Mouse (Mus musculus): Measurements from ENCODE around the gene Ubxn10. TPM values are rescaled to one million over a fixed set of nuclear protein-coding genes. Genes with fewer than 3 reads are reported as not detected.

The Ubxn10 gene
- polyA plus RNA-seq, 1 experiment, result 1.0 TPM

GRCm38 (mm10) chr4:138755439-138755838 is 18.5 kb upstream of the Ubxn10 start:
- Histone ChIP-seq H3K9ac (ENCODE audit: low read depth, poor library complexity, severe bottlenecking) (no peak overlapping the region), H3K4me1 (ENCODE audit: control insufficient read depth, insufficient read depth, low read length) (peaks cover 4% of the 10 kb centered on the region), H3K27ac (ENCODE audit: insufficient read depth, low read length) (no peak overlapping the region), H3K9me3 (replicated peaks; ENCODE audit: control insufficient read depth, insufficient read depth, low read length, poor library complexity, severe bottlenecking) (no peaks in the 10 kb centered on the region), H3K4me3 (ENCODE audit: low read depth, low read length) (no peak overlapping the region), H3K36me3 (ENCODE audit: control insufficient read depth, insufficient read depth, low read length, poor library complexity, severe bottlenecking) (no peaks in the 10 kb centered on the region), H3K27me3 (ENCODE audit: control insufficient read depth, insufficient read depth, low read length, poor library complexity, severe bottlenecking) (no peaks in the 10 kb centered on the region)
- TF ChIP-seq EP300 (IDR thresholded peaks at IDR 0.05; ENCODE audit: insufficient read depth, low read depth, low read length), result no peak

- H3K36me3 ChIP-seq (ENCODE audit: control insufficient read depth, insufficient read depth, low read length, poor library complexity, severe bottlenecking), result no peaks in the 10 kb centered on the region
- TF ChIP-seq CTCF (IDR thresholded peaks at IDR 0.05; ENCODE audit: low read depth, low read length), result no peak
- TF ChIP-seq POLR2A (IDR thresholded peaks at IDR 0.05; ENCODE audit: insufficient read depth, low read length), result no peak
- H3K4me3 ChIP-seq (ENCODE audit: low read depth, low read length), result no peak overlapping the region
- H3K27ac ChIP-seq (ENCODE audit: insufficient read depth, low read length), result no peak overlapping the region
- no peaks in the 10 kb centered on the region for H3K27me3 ChIP-seq (ENCODE audit: control insufficient read depth, insufficient read depth, low read length, poor library complexity, severe bottlenecking)
- H3K9ac ChIP-seq (ENCODE audit: low read depth, poor library complexity, severe bottlenecking), result no peak overlapping the region
- no peaks in the 10 kb centered on the region for H3K9me3 ChIP-seq (replicated peaks; ENCODE audit: control insufficient read depth, insufficient read depth, low read length, poor library complexity, severe bottlenecking)
- peaks cover 3% of the 10 kb centered on the region for H3K4me1 ChIP-seq (ENCODE audit: control insufficient read depth, insufficient read depth, low read length)
Observed at GRCm38 (mm10) chr4:138754432-138754831, 17.5 kb upstream of the Ubxn10 start.

GRCm38 (mm10) chr4:138753608-138754007 is 16.6 kb upstream of the Ubxn10 start:
- Histone ChIP-seq H3K4me3 (ENCODE audit: low read depth, low read length) (no peak overlapping the region), H3K27ac (ENCODE audit: insufficient read depth, low read length) (no peak overlapping the region), H3K36me3 (ENCODE audit: control insufficient read depth, insufficient read depth, low read length, poor library complexity, severe bottlenecking) (no peaks in the 10 kb centered on the region), H3K4me1 (ENCODE audit: control insufficient read depth, insufficient read depth, low read length) (peaks cover 3% of the 10 kb centered on the region), H3K9ac (ENCODE audit: low read depth, poor library complexity, severe bottlenecking) (no peak overlapping the region), H3K27me3 (ENCODE audit: control insufficient read depth, insufficient read depth, low read length, poor library complexity, severe bottlenecking) (no peaks in the 10 kb centered on the region), H3K9me3 (replicated peaks; ENCODE audit: control insufficient read depth, insufficient read depth, low read length, poor library complexity, severe bottlenecking) (no peaks in the 10 kb centered on the region)
- TF ChIP-seq CTCF (IDR thresholded peaks at IDR 0.05; ENCODE audit: low read depth, low read length) (no peak), EP300 (IDR thresholded peaks at IDR 0.05; ENCODE audit: insufficient read depth, low read depth, low read length) (no peak), POLR2A (IDR thresholded peaks at IDR 0.05; ENCODE audit: insufficient read depth, low read length) (no peak)

GRCm38 (mm10) chr4:138752603-138753002 is 15.6 kb upstream of the Ubxn10 start:
- Histone ChIP-seq H3K4me3 (ENCODE audit: low read depth, low read length) (no peak overlapping the region), H3K9me3 (replicated peaks; ENCODE audit: control insufficient read depth, insufficient read depth, low read length, poor library complexity, severe bottlenecking) (no peaks in the 10 kb centered on the region), H3K27ac (ENCODE audit: insufficient read depth, low read length) (no peak overlapping the region), H3K27me3 (ENCODE audit: control insufficient read depth, insufficient read depth, low read length, poor library complexity, severe bottlenecking) (no peaks in the 10 kb centered on the region), H3K4me1 (ENCODE audit: control insufficient read depth, insufficient read depth, low read length) (peaks cover 3% of the 10 kb centered on the region), H3K36me3 (ENCODE audit: control insufficient read depth, insufficient read depth, low read length, poor library complexity, severe bottlenecking) (no peaks in the 10 kb centered on the region), H3K9ac (ENCODE audit: low read depth, poor library complexity, severe bottlenecking) (no peak overlapping the region)
- TF ChIP-seq POLR2A (IDR thresholded peaks at IDR 0.05; ENCODE audit: insufficient read depth, low read length), result no peak
- TF ChIP-seq CTCF (IDR thresholded peaks at IDR 0.05; ENCODE audit: low read depth, low read length), result peak; percentile 39

GRCm38 (mm10) chr4:138748369-138749072 is 11.6 kb upstream of the Ubxn10 start:
- H3K9me3 ChIP-seq (replicated peaks; ENCODE audit: control insufficient read depth, insufficient read depth, low read length, poor library complexity, severe bottlenecking), result no peaks in the 10 kb centered on the region
- H3K4me3 ChIP-seq (ENCODE audit: low read depth, low read length), result no peak overlapping the region
- H3K27me3 ChIP-seq (ENCODE audit: control insufficient read depth, insufficient read depth, low read length, poor library complexity, severe bottlenecking), result no peaks in the 10 kb centered on the region
- no peaks in the 10 kb centered on the region for H3K4me1 ChIP-seq (ENCODE audit: control insufficient read depth, insufficient read depth, low read length)
- no peak overlapping the region for H3K27ac ChIP-seq (ENCODE audit: insufficient read depth, low read length)
- H3K36me3 ChIP-seq (ENCODE audit: control insufficient read depth, insufficient read depth, low read length, poor library complexity, severe bottlenecking), result no peaks in the 10 kb centered on the region
- no peak overlapping the region for H3K9ac ChIP-seq (ENCODE audit: low read depth, poor library complexity, severe bottlenecking)
- TF ChIP-seq CTCF (IDR thresholded peaks at IDR 0.05; ENCODE audit: low read depth, low read length) (peak; percentile 59), POLR2A (IDR thresholded peaks at IDR 0.05; ENCODE audit: insufficient read depth, low read length) (no peak), EP300 (IDR thresholded peaks at IDR 0.05; ENCODE audit: insufficient read depth, low read depth, low read length) (no peak)

GRCm38 (mm10) chr4:138747851-138748250 is 10.9 kb upstream of the Ubxn10 start:
- TF ChIP-seq POLR2A (IDR thresholded peaks at IDR 0.05; ENCODE audit: insufficient read depth, low read length) (no peak), CTCF (IDR thresholded peaks at IDR 0.05; ENCODE audit: low read depth, low read length) (no peak), EP300 (IDR thresholded peaks at IDR 0.05; ENCODE audit: insufficient read depth, low read depth, low read length) (no peak)
- Histone ChIP-seq H3K9me3 (replicated peaks; ENCODE audit: control insufficient read depth, insufficient read depth, low read length, poor library complexity, severe bottlenecking) (no peaks in the 10 kb centered on the region), H3K27ac (ENCODE audit: insufficient read depth, low read length) (no peak overlapping the region), H3K4me3 (ENCODE audit: low read depth, low read length) (no peak overlapping the region), H3K4me1 (ENCODE audit: control insufficient read depth, insufficient read depth, low read length) (no peaks in the 10 kb centered on the region), H3K9ac (ENCODE audit: low read depth, poor library complexity, severe bottlenecking) (no peak overlapping the region), H3K36me3 (ENCODE audit: control insufficient read depth, insufficient read depth, low read length, poor library complexity, severe bottlenecking) (no peaks in the 10 kb centered on the region), H3K27me3 (ENCODE audit: control insufficient read depth, insufficient read depth, low read length, poor library complexity, severe bottlenecking) (no peaks in the 10 kb centered on the region)

Data from ES-Bruce4 (cell line).